Mouse (Mus musculus) fat pad, adult 2 months (tissue): ENCODE results near the gene Alg9.

Source experiments
- DNase-seq: peaks from one replicate; pipeline ENCODE4 v3.0.0-alpha.2; 2011; ENCODE audit warnings: low read depth, low spot score; ENCODE audit errors: extremely low read depth

The Alg9 gene

DNA sequence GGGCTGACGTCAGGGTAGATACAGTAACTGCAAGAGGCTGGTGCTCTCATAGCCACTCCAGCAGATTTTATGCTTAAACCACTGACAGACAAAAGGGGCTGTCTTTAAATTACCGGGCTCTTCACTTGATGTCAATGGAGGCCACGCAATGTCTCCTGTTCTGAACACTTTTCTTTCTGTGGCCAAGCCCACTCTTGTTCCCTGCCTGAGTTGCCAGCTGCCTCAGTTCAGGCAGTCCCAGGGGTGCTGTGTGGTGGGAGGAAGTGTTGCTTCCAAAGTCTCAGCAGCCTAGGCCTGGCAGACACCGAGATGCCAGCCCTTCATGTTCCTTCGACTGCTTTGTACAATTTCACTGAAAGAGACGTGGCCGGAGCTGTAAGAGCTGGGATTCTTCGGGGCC, 109.3 kb downstream of the Alg9 start:
- DNase-seq: no peak

DNA sequence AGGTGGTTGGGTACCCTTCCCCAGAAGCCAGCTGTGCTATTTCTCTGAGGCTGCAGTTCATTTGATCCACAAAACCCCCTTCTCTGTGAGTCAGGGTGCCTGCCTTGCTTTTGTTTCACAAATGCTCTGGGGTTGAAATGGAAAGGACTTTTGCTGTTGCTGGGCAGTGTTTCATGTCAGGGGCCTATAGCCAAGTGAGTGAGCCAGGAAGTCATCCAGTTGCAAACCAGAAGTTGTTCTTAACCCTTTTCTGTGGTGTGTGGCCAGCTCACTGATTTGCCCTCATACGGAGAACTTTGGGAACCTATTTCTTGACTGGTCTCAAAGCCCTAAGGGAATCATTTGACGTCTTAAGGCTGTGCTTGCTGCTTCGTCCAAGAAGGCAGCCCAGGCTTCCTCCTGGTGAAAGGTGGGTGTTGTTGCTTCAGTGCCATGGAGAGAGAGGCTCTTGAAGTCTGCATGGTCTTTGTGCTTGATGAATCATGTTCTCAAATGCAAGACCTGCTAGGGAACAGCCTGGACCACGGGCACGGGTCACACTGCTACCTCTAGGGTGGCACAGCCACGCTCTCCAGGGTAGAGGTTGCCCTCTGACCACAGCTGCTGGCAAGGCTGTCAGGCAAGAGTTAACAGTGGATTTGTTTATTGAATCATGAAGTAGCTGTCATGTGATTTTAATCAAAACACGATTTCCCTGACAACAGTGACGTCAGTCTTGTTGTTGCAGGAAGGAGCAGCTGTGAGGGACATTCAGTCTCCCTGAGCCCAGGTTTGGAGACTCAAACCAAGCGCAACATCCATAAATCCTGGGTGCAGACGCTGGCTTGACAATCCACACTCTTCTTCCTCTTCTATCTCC, 110.2 kb downstream of the Alg9 start:
- no peak for DNase-seq

DNA sequence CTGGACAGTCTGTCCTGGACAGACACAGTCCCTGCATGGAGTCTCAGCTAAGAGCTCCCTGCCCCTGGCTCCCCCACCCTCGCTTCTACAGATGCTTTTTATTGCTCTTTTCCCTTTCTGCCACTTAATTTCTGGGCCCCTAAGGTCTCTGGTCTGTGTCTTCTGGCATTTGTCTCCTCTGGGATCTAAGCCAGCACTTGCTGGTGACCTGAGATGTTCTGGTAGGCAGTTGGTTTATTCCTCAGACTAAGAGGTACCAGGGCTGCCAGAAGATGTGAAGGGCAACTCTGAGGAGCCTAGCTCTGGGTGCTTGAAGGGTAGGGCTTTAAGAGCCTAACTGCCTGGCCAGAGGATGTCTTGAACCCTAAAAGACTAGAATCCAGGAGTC, 110.8 kb downstream of the Alg9 start:
- no peak for DNase-seq

DNA sequence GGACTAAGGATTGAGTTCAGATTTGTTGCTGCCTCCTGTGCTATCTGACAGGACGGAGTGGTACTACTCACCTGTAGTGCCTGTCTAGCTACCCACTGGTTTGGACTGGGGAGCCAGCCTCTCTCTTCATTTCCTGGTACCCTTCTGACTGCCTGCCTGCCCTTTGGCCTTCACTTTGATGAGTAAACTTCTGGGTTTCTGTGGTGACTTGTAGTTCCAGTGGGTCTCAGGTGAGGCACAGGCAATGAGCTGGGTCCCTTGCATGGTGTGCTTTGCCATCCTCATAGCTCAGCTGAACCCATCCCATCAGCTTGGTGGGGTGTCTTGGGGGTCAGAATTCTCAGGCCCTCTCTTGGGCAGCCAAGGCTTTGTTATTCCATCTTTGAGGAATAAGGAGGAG, 112.1 kb downstream of the Alg9 start:
- DNase-seq: no peak

DNA sequence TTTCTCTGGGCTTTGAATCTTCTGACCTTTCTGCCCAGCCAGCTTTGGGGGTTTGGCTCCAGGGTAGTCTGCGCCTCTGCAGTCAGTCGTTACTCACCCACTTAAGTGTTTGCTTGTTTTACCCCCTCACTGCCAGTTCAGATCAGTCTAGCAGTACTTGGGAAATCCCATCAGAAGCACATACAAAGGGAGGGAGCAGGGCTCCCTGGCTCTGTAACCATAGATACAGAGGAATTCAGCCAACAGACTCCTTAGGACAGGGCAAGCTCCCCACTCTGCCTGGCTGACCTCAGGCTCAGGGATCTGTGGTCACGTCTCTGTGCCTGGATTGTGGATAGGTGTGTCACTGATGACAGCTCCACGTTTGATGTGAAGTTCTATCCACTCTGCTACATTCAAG, 112.5 kb downstream of the Alg9 start:
- no peak for DNase-seq

DNA sequence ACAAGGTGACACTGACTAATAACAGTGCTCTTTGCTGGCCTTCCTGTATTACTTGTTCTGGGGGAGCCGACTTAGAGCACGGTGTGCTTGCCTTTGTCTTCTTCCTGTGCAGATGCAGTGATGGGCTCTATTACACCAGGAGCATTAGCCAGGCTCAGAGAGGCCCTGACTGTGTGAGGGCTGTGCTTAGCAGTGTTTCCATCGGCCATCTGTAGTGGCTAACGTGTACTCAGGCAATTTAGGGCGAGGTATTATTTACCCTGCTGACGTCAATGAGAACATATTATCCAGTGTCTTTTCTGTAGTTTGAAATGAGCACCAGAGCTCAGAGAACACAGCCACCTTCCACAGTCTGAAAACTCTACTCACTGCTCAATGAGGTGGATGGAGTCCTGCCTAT, 114.4 kb downstream of the Alg9 start:
- DNase-seq: no peak

DNA sequence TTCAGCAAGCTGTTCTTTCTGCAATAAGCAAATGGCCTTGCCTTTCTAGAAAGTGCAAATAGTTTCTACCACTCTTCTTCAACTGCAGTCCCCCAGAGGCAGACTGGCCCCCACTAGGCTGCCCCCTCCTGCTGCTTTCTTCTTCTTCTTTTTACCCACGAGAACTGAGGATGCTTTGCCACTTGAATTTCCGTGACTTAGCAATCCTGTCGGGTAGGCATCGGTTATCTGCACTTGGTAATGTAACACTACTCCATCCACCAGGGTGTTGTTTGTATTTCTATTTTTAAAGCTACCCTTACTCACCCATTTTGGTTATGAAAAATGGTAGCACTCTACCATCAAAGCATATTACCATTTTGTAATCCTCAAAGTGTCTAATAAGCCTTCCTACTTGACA, 115.1 kb downstream of the Alg9 start:
- DNase-seq: no peak

DNA sequence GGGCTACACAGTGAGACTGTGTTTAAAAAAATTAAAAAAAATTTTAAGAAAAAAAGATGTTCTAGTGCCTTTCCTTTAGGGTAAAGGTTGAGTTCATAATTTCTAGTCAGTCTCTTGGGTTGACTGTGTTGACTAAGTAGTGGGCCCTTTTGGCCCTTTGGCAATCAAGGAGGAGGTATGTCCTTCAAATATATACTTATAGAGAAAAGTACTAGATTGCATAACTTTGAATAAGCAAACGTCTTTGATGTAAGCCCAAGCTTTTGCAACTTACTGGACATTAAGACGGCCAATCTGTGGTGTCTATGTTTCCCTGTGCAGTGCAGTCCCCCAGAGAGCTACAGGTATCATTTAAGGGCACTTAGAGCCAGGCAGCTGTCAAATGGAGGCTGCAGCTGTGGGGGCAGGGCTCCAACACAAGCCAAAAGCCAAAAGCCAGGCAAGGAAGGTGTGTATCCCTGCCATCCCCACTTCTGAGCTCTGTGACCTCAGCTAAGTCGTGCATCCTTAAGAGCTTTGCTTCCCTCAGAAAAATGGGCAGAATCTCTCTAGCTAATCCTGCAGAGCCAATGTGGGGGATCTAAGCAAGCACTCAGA, 115.8 kb downstream of the Alg9 start:
- DNase-seq: no peak
